Mouse (Mus musculus): ENCODE results near the gene Cd8a. TPM values are rescaled to one million over a fixed set of nuclear protein-coding genes. Genes with fewer than 3 reads are reported as not detected.
"Not testable (repeated sequence)": the region's sequence is repeated elsewhere in the genome, so short reads cannot be mapped to it uniquely, and the experiment has no call there.

Cd8a gene
- 0.10 TPM in 1 of 2 replicates, not detected in the other for polyA plus RNA-seq (2015; fragmentation: Nextera tagmentation; extraction: Ambion mirVana)

DNA sequence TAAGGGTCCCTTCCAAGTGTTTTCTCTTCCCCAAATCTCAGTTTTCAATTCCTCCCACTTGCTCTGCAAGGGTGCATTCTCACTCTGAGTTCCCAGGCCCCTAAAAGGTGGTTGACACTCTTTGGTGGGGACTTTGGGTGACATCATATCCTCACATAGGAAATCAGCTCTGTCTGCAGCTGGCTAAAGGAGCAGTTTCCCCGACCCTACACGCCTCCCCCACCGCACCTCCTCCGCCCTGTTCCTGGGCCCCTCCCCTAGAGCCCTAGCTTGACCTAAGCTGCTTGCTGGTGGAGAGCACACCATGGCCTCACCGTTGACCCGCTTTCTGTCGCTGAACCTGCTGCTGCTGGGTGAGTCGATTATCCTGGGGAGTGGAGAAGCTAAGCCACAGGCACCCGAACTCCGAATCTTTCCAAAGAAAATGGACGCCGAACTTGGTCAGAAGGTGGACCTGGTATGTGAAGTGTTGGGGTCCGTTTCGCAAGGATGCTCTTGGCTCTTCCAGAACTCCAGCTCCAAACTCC, at the start of gene Cd8a:
Cd8a (plus strand) TSS at position 179 of the 527 bp plus-strand sequence.
- H3K4me3 ChIP-seq (ENCODE audit: low read depth, low read length), result no peak within 1 kb of the TSS
- no peaks in the 10 kb centered on the region for H3K4me1 ChIP-seq (ENCODE audit: insufficient read depth, low read depth, low read length)
- no peak within 1 kb of the TSS for H3K9ac ChIP-seq (replicated peaks; ENCODE audit: low read depth)
- WGBS, result 70% methylated on average over 14 of the region's 14 CpGs
- no peaks in the 10 kb centered on the region for H3K36me3 ChIP-seq (ENCODE audit: insufficient read depth, low read length)
- DNase-seq (ENCODE audit: low spot score) (no peak), ATAC-seq (no peak)
- H3K27ac ChIP-seq (ENCODE audit: low read length), result no peak within 1 kb of the TSS
- no peak for TF ChIP-seq EP300 (IDR thresholded peaks at IDR 0.05)
- no peak for TF ChIP-seq CTCF (IDR thresholded peaks at IDR 0.05)
- no peak within 1 kb of the TSS for H3K4me2 ChIP-seq (replicated peaks; ENCODE audit: low read depth, low read length)
- no peaks in the 10 kb centered on the region for H3K27me3 ChIP-seq (replicated peaks; ENCODE audit: insufficient read depth, low read length)
- no peaks in the 10 kb centered on the region for H3K9me3 ChIP-seq (ENCODE audit: low read length)

DNA sequence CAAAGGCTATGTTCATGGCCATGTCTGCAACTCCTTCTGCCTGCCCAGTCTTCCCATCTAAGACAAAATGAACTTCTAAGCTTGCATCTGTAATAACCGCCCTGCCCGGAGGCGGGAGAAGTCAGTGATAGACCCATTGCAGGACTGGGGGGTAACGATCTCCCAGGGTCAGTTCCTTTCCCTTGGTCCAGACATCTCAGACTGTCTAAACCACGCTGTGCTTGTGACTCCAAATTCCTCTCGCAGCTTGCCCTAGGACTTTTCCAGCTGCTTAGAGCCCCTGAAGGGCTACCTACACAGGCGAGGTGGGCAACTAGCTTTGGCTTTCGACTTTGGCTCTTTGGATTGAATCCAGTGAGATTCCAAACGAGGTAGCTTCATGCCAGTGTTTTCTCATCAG, 48.4 kb upstream of the Cd8a start:
- H3K9me3 ChIP-seq (ENCODE audit: low read length), result no peaks in the 10 kb centered on the region
- WGBS, result 85% methylated on average over 9 of the region's 9 CpGs
- H3K4me3 ChIP-seq (ENCODE audit: low read depth, low read length), result no peak overlapping the region
- no peak overlapping the region for H3K4me2 ChIP-seq (replicated peaks; ENCODE audit: low read depth, low read length)
- H3K27me3 ChIP-seq (replicated peaks; ENCODE audit: insufficient read depth, low read length), result no peaks in the 10 kb centered on the region
- ATAC-seq (no peak), DNase-seq (ENCODE audit: low spot score) (no peak)
- H3K4me1 ChIP-seq (ENCODE audit: insufficient read depth, low read depth, low read length), result no peaks in the 10 kb centered on the region
- no peak overlapping the region for H3K27ac ChIP-seq (ENCODE audit: low read length)
- H3K36me3 ChIP-seq (ENCODE audit: insufficient read depth, low read length), result no peaks in the 10 kb centered on the region
- no peak for TF ChIP-seq EP300 (IDR thresholded peaks at IDR 0.05)
- no peak for TF ChIP-seq CTCF (IDR thresholded peaks at IDR 0.05)
- H3K9ac ChIP-seq (replicated peaks; ENCODE audit: low read depth), result no peak overlapping the region

DNA sequence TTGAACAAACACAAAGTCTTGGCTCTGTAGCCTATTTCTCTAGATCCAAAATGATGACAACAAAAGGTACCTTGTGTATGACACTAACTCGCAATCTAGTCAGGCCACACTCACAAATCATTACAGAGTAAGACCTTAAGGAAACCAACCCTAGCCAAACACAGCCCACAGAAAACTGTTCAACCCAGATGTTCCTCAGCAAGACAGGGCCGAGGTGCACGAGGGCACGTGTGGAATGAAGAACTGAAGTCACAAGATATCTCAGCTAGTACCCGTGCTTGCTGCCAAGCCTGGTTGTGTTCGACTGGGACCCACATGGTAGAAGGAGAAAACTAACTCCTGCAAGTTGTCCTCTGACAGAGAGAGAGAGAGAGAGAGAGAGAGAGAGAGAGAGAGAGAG, 43.3 kb upstream of the Cd8a start:
- DNase-seq (ENCODE audit: low spot score) (no peak), ATAC-seq (no peak)
- Histone ChIP-seq H3K27ac (ENCODE audit: low read length) (no peak overlapping the region), H3K4me3 (ENCODE audit: low read depth, low read length) (no peak overlapping the region), H3K9me3 (ENCODE audit: low read length) (no peaks in the 10 kb centered on the region), H3K36me3 (ENCODE audit: insufficient read depth, low read length) (no peaks in the 10 kb centered on the region), H3K4me2 (replicated peaks; ENCODE audit: low read depth, low read length) (no peak overlapping the region), H3K9ac (replicated peaks; ENCODE audit: low read depth) (no peak overlapping the region), H3K4me1 (ENCODE audit: insufficient read depth, low read depth, low read length) (no peaks in the 10 kb centered on the region), H3K27me3 (replicated peaks; ENCODE audit: insufficient read depth, low read length) (no peaks in the 10 kb centered on the region)
- 82% methylated on average over 6 of the region's 6 CpGs for WGBS
- TF ChIP-seq EP300 (IDR thresholded peaks at IDR 0.05), result no peak
- no peak for TF ChIP-seq CTCF (IDR thresholded peaks at IDR 0.05)

DNA sequence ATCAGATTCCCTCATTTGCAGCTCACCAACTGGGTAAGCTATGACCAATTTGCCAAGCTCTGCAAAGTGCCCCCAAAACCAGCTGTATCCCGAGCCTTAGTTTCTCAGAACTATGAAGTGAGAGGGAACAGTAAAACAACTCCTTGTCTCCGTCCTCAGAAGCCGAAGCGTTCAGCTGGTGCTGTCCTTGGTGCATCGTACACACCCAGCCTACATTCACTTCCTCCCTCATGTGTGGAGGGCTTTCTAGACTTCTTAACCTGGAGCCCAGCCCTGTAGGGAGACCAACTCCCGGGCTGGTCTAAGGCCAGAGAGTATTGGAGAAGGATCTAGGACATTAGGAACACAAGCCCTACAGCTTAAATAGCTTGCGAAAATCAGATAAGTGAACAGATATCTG, 42.7 kb upstream of the Cd8a start:
- 54% methylated on average over 7 of the region's 7 CpGs for WGBS
- no peak overlapping the region for H3K4me2 ChIP-seq (replicated peaks; ENCODE audit: low read depth, low read length)
- no peaks in the 10 kb centered on the region for H3K9me3 ChIP-seq (ENCODE audit: low read length)
- DNase-seq (ENCODE audit: low spot score), result no peak
- no peak for TF ChIP-seq CTCF (IDR thresholded peaks at IDR 0.05)
- no peak for TF ChIP-seq EP300 (IDR thresholded peaks at IDR 0.05)
- no peak overlapping the region for H3K4me3 ChIP-seq (ENCODE audit: low read depth, low read length)
- H3K4me1 ChIP-seq (ENCODE audit: insufficient read depth, low read depth, low read length), result no peaks in the 10 kb centered on the region
- H3K36me3 ChIP-seq (ENCODE audit: insufficient read depth, low read length), result no peaks in the 10 kb centered on the region
- H3K27ac ChIP-seq (ENCODE audit: low read length), result no peak overlapping the region
- ATAC-seq, result no peak
- H3K27me3 ChIP-seq (replicated peaks; ENCODE audit: insufficient read depth, low read length), result no peaks in the 10 kb centered on the region
- no peak overlapping the region for H3K9ac ChIP-seq (replicated peaks; ENCODE audit: low read depth)

DNA sequence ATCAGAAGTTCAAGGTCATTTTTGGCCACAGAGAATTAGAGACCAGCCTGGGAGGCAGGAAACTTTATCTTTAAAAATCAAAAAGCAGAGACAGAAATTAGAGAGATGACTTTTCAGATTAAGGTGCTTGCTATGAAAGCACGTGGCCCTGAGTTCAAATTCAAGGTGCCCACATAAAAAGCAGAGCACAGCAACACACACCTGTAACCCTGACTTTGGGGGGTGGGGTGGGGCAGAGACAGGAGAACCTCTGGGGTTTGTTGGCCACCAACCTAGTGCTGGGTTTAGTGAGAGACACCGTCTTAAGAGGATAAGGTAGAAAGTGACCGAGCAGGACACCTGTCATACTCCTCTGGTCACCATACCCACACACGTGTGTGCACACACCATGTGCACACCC, 41.7 kb upstream of the Cd8a start:
- WGBS, result 83% methylated on average over 1 of the region's 4 CpGs

DNA sequence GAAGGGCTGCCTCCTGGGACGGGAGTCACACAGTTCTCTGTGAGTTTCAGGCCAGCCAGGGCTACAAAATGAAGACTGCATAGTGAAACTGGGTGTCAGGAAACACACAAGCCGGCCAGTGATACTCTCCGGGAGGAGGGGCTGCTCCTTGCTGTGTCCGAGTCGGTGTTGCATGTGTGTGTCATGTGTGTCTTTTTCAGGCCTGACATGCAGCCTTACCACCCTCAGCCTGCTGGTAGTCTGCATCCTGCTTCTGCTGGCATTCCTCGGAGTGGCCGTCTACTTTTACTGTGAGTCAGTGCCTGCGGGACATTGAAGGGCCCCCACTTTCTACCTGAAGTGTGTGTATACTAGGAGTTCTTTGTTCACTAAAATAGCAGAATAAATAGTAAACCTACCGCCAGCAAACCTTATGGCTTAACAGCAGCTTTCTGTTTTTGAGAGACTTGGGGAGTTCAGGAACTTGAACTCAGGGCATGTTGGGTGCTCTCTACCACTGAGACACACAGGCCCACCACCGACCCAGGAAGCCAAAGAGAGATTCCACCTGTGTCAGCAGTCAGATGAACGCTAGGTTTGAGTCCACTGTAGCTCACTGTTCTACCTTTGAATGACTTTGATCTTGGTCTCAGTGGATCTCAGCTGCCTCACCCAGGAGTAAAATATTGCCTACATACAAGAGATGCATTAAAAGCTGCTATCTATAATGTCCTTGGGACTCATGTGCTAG, 40.8 kb upstream of the Cd8a start:
- no peak overlapping the region for H3K4me2 ChIP-seq (replicated peaks; ENCODE audit: low read depth, low read length)
- no peaks in the 10 kb centered on the region for H3K4me1 ChIP-seq (ENCODE audit: insufficient read depth, low read depth, low read length)
- no peak for ATAC-seq
- WGBS, result 66% methylated on average over 11 of the region's 11 CpGs
- H3K27me3 ChIP-seq (replicated peaks; ENCODE audit: insufficient read depth, low read length), result no peaks in the 10 kb centered on the region
- no peak overlapping the region for H3K27ac ChIP-seq (ENCODE audit: low read length)
- H3K9ac ChIP-seq (replicated peaks; ENCODE audit: low read depth), result no peak overlapping the region
- no peak overlapping the region for H3K4me3 ChIP-seq (ENCODE audit: low read depth, low read length)
- no peaks in the 10 kb centered on the region for H3K9me3 ChIP-seq (ENCODE audit: low read length)
- DNase-seq (ENCODE audit: low spot score), result peak; percentile 30
- TF ChIP-seq EP300 (IDR thresholded peaks at IDR 0.05), result no peak
- no peaks in the 10 kb centered on the region for H3K36me3 ChIP-seq (ENCODE audit: insufficient read depth, low read length)

More for the DNA sequence above, 41.7 kb upstream of the Cd8a start:
- DNase-seq (ENCODE audit: low spot score); H3K36me3 ChIP-seq (ENCODE audit: insufficient read depth, low read length); H3K9me3 ChIP-seq (ENCODE audit: low read length); H3K27me3 ChIP-seq (replicated peaks; ENCODE audit: insufficient read depth, low read length); H3K4me3 ChIP-seq (ENCODE audit: low read depth, low read length); H3K9ac ChIP-seq (replicated peaks; ENCODE audit: low read depth); ATAC-seq; H3K4me2 ChIP-seq (replicated peaks; ENCODE audit: low read depth, low read length); H3K27ac ChIP-seq (ENCODE audit: low read length); H3K4me1 ChIP-seq (ENCODE audit: insufficient read depth, low read depth, low read length): not testable (repeated sequence)

Measured in lung, postnatal 0 days (tissue).